Mouse (Mus musculus) forelimb bud, embryonic 11.5 days (tissue): ENCODE measurements around the gene Pde7b.
"Not testable (repeated sequence)": the region's sequence is repeated elsewhere in the genome, so short reads cannot be mapped to it uniquely, and the experiment has no call there.

Source experiments
- DNase-seq: peaks from one replicate; pipeline ENCODE4 v3.0.0-alpha.2; 2012; ENCODE audit warnings: low read depth, low spot score

Gene Pde7b

DNA sequence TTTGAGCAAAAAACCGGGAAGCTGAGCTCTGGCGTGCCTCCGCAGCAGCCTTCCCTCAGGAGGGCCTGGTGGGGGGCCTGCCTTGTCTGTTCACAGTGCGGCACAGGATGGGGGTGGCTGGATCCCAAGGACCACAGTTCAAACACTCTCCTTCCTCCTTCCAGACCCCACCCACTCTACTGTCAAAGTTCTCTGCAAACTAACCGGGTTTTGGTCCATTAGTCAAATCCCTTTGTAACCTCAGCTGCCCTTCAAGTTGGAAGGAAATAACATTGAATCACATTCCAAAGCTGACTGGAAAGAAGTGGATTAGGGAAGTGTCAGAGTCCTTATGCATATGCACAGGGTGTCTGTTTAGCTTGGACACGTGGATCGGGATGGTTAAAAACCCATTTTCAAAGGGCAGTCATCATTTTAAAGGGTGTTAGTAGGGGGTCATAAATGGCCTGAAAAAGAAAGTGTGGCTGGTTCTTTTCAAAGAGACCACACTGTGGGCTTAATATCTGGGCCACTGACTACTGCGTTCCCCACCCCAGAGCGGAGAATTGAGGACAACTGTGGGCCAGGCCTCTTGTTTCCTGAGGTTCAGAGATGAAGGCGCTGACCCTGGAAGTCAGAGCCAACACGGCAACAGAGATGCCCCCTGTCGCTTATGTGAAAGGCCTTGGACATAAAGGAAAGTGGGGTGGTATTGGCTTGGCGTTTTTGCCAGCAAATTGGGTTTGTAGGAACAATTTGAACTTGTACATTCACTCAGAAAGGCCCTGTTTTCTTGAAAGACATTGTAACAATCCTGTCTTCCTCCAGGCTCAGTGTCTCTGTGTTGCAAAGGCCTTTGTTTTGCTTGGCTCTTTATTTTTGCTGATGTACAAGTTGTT, 175.8 kb downstream of the Pde7b start:
- DNase-seq, result no peak

DNA sequence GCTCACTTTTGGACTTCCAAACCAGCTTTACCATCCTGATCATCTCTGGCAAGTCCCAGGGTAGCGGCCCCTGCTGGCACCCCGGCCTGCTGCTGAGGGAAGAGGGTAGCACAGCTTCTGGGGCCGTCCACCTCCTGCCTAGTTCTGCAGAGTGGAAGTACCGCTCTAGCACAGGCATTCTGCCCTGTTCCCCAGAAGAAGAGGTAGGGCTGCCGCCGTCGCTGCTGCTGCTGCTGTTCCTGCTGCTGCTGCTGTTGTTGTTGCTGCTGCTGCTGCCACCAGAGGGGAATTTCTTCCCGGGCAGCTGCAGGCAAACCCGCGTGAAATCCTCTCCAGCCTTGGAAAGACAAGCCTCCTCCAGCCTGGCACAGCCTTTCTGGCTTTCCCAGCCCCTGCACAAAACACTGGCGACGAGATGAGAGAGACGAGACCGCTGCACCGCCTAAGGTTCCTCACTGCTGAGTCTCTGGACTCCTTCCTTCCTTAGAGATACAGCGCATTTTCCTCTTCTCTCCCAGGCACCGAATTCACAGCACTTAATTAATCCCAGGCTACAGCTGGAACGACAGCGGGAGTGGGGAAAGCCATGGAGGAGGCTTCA, 176.8 kb downstream of the Pde7b start:
- DNase-seq, result peak; percentile 51

DNA sequence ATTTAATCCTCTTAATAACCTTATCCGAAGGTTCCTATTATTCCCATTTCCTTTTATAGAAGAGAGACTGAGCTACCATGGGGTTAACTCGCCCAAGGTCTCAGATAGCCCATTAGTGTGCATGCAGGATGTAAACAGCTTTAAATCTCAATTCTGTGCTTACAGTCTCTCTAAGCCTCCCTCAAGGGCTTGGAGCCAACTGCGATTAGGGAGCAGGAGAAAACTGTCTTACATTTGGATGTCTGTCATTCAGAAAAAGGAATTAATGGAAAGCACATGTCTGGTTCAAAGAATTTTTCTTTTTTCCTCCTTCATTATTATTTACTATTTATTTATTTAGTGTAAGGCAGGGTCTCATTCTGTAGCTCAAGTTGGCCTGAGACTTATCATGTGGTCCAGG, 181.8 kb downstream of the Pde7b start:
- no peak for DNase-seq

DNA sequence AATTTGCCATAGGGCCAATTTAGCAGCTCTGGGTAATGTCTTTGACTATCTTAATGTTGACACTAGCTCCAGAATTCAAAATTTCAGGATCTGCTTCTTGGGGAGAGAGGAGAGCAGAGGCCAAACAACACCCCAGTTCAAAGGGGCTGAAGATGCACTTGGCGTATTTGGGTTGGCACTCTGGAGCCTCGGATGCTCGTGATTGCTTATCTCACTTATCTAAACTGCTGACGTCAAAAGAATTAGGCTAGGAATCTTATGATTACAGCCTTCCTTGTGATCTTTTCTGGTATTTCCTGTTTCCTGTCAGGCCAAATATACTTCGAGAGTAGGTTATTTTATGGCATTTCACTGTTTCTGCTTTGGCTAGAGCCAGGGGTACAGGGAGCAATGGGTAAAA, 191.1 kb downstream of the Pde7b start:
- no peak for DNase-seq

DNA sequence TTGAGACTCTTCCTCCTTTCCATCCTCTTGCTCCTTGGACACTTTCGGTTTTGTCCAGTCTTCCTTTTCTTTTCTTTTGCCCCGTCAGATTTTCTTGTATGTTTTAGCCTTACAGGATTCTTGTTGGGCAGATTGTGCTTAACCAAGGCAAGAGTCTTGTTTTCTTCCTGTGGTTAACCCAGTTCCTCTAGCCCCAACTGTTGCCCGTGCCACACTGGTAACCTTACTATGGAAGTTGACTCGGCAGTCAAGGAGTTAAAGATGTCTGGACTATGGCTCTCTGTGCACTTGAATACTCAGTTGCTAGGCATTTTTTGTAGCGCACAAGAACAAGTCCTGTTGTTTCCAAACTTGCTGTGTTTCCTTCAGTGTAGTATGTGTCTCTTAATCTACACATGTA, 193.0 kb downstream of the Pde7b start:
- no peak for DNase-seq

DNA sequence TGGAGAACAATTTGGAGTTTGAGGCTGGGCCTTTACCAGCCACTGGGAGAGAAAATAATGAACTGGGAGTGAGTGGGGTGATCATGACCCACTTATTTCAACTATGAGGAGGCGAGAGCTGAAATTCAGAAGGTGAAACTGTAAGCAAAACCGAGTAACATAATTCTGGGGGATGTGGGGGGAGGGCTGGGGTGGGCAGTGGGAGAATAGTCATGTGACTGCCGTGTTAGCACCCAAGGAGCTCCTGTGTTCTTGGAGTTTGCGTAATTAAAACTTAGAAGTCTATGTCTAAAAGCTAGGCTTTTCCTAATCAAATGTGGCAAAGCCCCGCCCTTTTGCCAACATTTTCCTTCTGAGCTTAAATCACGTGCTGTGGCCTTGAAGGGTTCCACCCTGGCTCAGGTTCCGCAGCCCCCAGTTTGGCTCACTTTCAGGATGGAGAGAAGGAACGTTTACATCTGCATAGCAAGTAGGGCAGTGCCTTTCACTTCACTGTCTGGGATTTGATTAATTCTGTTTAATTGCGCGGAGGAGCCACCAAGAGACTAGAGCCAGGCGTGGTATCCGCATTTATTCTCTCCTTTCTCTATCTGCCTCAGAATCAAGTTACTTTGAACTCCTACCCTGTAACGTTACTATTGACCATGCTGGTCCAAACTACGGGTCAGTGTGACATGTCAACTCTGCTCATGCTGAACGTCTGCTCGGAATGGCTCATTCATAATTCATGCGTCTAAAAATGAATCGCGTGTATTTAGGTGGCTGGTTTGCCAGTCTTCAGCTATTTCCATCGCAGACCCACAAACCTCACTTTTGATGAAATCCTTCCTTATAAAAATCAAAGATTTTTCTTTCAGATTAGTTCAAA, 196.1 kb downstream of the Pde7b start:
- no peak for DNase-seq

DNA sequence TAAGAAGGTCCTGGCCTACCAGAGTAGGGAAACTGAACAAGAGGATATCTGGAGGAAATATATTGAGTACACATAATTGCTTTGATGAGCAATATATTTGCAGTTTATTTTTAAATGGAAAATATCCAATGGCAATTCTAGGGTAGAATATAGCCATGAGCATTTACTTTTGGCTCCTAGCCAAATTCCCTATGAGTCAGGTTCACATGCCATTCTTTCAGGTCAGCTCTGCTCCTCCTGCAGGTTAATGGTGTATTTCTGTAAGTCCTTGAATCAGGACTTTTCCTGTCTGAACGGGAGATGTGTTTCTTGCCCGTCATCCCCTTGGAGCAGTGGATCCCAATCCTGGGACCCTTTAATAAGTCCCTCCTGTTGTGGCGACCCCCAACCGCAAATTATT, 197.1 kb downstream of the Pde7b start:
- no peak for DNase-seq

DNA sequence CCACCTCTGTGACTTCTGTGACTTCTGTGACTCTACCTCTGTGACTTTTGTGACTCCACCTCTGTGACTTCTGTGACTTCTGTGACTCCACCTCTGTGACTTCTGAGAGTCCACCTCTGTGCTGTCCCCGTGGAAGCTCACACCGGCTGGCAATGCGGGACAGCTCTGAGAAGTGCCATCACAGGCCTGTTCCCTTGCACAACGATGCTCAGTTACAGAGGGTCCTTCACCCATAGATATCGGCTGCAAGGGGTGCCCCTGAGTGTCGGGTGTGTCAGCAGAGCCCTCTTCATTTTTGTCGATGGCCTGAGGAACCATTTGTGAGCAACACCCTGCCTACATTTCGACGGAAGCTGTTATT, 206.4 kb downstream of the Pde7b start:
- DNase-seq, result no peak

DNA sequence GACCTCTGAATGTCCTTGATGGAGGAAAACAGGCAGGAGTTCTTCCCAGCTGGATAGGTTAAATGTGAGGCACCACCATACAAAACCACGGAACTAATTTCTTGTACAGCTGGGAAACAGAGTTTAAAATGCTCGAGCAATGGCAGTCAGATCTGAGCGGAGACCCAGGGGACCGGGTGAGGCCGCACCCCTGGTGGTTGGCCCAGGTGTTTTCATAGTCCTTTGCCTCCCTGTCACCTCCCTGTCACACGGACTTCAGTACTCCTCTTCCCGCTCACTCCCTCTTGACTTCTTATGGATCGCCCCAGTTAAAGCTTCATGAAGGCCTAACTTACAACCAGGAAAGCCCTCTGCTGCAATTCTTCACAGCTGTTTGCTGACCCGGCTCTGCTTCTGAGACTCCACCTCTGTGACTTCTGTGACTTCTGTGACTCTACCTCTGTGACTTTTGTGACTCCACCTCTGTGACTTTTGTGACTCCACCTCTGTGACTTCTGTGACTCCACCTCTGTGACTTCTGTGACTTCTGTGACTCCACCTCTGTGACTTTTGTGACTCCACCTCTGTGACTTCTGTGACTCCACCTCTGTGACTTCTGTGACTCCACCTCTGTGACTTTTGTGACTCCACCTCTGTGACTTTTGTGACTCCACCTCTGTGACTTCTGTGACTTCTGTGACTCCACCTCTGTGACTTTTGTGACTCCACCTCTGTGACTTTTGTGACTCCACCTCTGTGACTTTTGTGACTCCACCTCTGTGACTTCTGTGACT, 206.9 kb downstream of the Pde7b start:
- not testable (repeated sequence) for DNase-seq

DNA sequence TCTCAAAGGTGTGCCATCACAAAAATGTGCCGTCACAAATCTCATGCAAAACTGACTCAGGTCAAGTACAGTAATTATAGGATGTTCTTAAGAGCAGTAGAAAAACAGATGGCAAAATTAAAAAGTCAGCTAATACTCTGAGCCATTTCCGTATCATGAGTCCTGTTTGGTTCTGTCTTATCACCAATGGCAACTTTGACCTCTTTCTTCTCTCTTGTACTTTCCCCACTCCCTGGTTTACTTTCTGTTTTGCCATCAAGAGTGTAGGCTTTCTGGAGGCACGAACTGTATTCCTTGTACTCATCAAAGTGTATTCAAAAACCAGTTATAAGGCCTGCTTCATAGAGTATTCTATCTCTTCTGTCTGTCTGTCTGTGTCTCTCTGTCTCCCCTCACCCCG, 211.0 kb downstream of the Pde7b start:
- DNase-seq, result no peak

DNA sequence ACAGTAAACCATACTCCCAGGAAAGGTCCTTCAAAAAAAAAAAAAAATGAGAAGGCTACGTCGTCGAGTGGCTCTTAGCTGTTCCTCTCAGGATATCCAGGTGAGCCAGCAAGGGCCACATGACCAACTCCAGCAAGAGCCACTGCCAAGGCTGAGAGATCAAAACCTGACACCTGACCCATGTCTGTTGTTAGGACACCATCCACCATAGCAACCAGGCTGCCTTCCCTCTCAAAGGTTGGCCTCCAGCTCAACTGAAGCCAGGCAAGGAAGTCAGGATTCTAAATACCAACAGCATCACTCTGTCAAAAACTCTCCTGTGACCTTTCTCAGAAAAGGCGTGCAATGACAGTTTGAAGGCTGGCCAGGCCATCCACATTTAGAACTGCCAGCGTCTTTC, 211.4 kb downstream of the Pde7b start:
- no peak for DNase-seq

DNA sequence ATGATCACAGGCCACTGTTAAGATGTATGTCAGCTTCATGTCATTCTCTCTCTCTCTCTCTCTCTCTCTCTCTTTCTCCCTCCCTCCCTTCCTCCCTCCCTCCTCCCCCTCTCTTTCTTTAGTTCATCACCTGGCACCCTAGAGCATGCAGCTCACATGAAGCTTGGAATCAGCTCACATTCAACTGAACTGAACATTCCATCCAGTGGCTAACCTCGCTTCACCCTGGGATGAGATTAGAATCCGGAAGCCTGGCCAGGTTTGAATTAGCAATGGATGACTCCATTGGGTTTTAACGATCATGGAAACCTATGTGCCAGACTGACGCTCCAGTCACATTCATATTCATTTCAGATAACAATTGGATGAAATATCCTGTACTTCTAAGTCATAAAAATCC, 215.1 kb downstream of the Pde7b start:
- DNase-seq, result no peak

DNA sequence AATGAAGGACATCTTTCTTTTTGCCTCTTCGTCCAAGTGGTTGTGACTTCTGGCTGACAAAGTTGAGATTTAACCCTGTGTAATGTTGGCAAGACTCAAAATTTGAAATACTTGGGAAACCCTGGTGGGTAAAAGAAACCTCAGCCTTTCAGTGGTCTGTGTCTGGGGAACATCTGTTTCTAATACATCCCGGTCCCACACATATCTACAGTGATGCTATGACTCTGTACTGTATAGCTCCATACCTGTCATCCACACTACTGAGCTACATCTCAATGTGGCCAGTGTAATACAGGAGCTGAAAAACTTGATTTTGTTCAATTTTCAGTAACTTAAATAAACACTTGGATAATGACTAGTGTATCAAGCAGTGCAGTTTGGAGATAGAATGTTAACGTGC, 216.4 kb downstream of the Pde7b start:
- DNase-seq, result no peak

DNA sequence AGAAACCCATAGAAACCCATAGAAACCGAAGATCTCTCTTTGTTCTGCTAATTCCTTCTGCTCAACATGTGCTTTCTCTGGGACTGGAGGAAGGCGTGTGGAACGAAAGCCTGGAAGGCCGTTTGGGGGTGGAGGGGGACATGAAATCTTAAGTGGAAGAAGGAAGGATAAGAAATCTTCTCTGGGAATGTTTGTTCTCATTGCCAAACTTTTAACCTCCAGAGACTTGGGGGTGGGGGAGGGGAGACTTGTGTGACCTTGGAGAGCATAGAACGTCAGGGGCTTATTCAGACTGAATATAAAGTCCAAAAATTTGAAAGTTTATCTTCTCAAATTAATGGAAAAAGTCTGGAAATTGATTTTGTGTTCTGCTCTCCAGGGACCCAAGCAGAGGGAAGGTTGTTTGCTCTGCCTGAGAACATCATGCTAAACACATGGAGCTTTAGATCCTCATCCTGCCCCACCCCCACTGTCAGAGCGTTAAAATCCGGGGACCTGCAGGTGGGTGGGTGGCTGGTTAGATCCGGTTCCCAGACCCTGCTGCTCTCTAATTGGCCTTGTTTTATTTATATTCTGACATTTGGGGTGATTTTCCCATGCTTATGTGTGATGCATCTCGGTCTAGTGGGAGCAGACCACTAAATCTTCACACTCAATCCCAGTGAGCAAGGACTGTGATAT, 217.0 kb downstream of the Pde7b start:
- peak; percentile 17 for DNase-seq

DNA sequence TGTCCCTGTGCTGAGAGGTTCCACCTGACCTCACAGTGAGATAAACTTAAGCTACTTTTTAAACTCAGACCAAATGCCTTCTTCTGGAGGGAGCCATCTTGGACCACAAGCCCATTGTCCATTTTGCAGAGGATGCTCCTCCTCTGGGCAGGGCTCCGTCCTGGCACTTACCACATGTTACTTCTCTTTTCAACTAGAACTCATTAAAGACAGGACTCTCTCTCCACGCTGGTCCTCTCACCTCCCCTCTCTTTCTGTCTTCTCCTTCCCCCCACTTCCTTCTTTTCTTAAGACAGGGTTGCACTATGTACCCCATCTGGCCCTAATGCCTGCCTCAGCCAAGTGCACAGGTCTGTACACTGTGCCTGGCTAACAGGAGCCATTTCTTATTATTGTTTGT, 217.8 kb downstream of the Pde7b start:
- DNase-seq, result no peak

DNA sequence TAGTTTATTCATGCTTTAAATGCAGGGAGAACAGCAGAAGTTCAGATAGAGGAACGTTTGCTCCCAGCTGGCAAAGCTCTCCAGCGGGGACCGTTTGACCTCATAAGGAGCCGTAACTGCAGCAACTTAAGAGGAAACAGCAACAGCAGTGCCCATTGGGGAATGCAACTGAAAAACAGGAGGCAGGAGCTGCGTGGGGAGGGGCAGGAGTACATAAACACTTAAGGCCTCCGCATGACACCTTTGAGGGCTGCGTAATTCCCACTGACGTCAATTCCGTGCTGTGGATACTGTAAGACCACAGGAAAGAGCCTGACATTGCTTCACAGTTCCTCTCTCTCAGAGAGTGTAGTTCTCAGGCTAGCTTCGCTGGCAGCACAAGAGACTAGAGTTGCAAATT, 219.4 kb downstream of the Pde7b start:
- DNase-seq, result no peak

DNA sequence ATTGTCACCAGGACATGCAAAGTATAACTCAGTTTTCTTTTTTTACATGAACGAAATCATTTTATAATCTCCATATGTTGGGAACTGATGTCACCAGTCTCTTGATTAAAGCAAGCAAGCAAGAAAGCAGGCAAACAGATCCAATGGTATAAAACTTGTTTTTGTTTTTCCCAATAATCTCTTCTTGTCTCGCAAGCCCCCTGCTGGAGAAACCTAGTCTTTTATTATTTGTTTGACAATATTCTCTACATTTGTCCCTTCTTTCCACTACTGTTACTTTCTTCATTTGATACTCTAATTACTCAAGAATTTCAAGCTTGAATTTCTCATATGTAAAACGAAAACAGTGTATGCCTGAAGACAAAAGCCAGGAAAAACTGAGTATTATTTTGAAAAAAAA, 220.1 kb downstream of the Pde7b start:
- no peak for DNase-seq

DNA sequence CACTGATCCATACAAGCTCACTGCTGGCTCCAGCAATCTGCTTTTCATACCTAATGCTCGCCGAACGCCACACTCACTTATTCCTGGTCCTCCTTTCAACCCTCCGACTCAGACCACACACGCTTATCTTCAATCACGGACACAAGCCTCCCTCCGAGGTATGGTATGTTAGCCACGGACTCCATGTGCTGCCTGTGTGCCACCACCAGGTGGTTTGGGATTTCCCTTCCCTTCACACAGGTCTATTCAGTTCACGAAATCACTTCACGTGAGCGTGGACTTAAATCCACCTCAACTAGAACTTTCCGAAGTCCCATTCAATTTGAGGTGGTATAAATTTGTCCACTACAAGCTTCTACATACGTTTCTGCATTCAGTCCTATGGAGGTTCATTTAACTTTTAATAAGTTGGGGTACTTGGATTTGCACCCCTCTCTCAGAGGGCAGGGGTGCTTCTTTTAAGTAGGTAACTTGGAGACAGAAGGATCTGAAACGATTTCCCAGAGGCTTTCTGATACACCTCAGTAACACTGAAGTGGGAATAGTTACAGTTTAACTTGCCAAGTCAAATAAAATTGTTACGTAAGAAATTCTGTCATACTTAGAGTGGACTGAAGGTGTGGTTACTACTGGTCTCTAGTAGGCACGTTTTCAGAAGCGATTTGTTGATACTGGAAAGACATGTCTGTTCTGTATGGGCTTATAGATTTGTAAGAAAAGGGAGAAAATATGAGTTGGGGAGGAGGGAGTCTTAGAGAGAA, 221.4 kb downstream of the Pde7b start:
- DNase-seq, result no peak

DNA sequence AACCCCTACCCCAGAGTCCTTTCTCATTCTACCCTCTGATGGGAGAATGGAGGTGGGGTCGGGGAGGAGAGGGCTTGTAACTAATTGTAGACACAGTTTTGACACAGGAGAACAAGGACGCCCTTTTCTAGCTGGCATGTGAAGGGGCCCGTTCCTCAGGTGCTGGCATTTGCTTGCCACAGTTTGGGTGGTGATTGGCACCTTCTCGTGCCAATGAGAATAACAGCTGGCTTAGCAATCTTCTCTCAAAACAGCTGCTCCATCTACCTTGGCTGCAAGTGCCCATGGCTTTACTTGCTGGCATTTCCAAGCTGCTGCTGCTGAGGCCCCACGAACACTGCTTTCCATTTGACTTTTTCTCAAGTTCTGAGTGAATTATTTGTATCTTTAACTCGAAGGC, 223.7 kb downstream of the Pde7b start:
- DNase-seq, result no peak

DNA sequence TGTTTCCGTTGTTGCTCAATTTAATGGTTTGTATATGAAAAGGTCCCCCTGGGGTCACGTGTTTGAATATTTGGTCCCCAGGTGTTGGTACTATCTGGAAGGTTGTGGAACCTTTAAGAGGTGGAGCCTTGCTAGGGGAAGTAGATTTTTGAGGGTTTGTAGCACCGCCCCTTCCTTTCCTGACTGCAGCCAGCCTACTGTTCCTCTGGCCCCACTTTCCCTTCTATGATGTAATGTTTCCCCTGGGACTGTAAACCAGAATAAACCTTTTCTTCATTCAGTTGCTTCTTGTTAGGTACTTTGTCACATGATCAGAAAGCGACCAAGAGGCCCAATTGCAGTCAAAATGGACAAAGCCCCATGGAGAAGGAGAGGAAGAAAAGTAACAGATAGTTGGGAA, 229.8 kb downstream of the Pde7b start:
- DNase-seq, result no peak
